Mouse (Mus musculus): ENCODE measurements around the gene Gm5072. TPM values are rescaled to one million over a fixed set of nuclear protein-coding genes. Genes with fewer than 3 reads are reported as not detected.
"Not testable (repeated sequence)": the region's sequence is repeated elsewhere in the genome, so short reads cannot be mapped to it uniquely, and the experiment has no call there.

Gene Gm5072
- not detected for polyA plus RNA-seq (2017; shearing (Covaris generic))

DNA sequence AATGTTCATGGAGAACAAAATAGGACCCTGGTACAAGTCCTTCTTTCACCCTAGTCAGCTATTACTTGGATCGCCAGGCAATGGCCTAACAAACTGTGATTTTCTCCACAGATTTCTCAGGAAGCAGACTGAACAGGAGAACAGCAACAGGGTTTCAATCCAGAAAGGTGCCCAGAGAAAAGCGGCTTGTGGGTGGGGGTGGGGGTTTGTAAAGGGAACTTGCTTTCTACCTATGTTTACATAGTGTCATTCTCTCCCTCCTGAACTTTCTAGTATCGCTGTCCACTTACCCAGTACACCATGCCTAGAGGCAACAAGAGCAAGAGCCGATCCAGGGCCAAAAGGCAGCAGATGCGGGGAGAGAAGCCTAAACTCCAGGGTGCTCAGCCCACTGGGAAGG, at the start of gene Gm5072:
Gene Gm5072, plus strand, starts transcription at position 301 of the 400 bp plus-strand sequence.
- ATAC-seq: not testable (repeated sequence)

Other genes with a start within 250 kb of the Gm5072 start
- not detected for gene Mageb2, start 60.8 kb upstream of the Gm5072 start, polyA plus RNA-seq (2017; shearing (Covaris generic))
- gene Gm8914, start 87.6 kb downstream of the Gm5072 start, polyA plus RNA-seq (2017; shearing (Covaris generic)): not detected
- not detected for gene 1700084M14Rik, start 183.4 kb downstream of the Gm5072 start, polyA plus RNA-seq (2017; shearing (Covaris generic))
- not detected for gene Gm14781, start 239.7 kb downstream of the Gm5072 start, polyA plus RNA-seq (2017; shearing (Covaris generic))

Measured in inflammation-experienced regulatory T-cells, adult 6 months (primary cell).